Mouse (Mus musculus): Measurements from ENCODE around the gene Rcor1. TPM values are rescaled to one million over a fixed set of nuclear protein-coding genes. Genes with fewer than 3 reads are reported as not detected.

The Rcor1 gene
- polyA plus RNA-seq, 1 experiment = 12.0 TPM

DNA sequence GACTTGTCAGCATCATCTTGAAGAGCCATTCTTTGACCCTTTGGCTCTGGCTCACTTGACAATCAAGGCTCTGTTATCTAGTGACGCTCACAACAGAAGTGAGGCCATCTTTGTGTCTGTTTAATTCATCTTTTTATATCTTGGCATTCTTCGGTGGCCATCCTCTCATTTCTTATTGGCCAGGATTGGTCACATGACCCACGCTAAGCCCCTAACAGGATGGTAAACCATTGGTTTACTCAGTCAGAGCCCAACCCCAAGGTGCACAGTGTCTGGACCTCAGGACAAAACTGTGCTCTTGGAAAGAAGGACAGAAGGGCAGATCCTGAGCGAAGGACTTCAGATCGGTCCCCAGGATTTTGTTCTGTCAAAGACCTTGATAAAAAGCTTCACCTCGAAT, 113.4 kb downstream of the Rcor1 start:
- WGBS = 84% methylated on average over 6 of the region's 6 CpGs
- TF ChIP-seq POLR2A (IDR thresholded peaks at IDR 0.05; ENCODE audit: borderline replicate concordance, extremely low read depth, low read depth, low read length) = no peak
- no peak for DNase-seq
- Histone ChIP-seq H3K4me1 (ENCODE audit: control insufficient read depth, insufficient read depth, low read length) (no peaks in the 10 kb centered on the region), H3K4me3 (replicated peaks; ENCODE audit: extremely low read depth, low read depth, low read length) (no peak overlapping the region)

DNA sequence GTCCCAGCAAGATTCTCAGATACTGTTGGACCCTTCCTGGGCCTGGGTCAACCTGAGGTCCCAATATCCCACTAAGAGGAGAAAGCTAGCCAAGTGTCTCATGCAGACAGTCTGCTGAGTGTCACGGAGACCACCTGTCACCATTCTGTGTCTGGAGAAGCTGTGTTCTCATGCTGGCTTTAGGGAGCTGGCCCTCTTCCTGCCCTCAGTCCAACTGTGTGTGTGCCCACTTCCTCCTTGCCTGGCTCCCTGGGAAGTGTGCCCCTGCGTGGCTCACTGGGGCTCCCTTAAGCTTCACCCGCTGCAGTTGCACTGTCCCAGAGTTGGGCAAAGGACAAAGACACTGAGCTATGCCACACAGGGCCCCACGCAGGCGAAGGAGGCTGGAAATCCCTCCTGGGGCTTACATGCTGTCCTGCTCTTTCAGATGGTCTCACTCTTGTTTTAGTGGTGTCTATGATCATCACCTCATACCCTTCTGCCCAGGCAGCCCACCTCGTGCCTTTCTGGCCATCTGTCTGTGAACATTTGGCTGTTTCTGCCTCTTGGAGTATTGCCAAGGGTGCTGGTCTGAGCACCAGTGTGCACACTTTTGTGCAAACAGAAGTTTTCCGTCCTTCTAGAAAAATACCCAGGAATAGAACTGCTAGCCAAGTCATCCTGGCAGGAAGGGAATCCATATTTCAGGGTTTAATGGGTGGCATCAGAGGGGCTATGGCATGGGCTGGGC, 114.0 kb downstream of the Rcor1 start:
- Histone ChIP-seq H3K4me3 (replicated peaks; ENCODE audit: extremely low read depth, low read depth, low read length) (no peak overlapping the region), H3K4me1 (ENCODE audit: control insufficient read depth, insufficient read depth, low read length) (no peaks in the 10 kb centered on the region)
- DNase-seq = no peak
- 64% methylated on average over 7 of the region's 7 CpGs for WGBS
- TF ChIP-seq CTCF (IDR thresholded peaks at IDR 0.05; ENCODE audit: insufficient read depth, low read length) (no peak), POLR2A (IDR thresholded peaks at IDR 0.05; ENCODE audit: borderline replicate concordance, extremely low read depth, low read depth, low read length) (no peak)

DNA sequence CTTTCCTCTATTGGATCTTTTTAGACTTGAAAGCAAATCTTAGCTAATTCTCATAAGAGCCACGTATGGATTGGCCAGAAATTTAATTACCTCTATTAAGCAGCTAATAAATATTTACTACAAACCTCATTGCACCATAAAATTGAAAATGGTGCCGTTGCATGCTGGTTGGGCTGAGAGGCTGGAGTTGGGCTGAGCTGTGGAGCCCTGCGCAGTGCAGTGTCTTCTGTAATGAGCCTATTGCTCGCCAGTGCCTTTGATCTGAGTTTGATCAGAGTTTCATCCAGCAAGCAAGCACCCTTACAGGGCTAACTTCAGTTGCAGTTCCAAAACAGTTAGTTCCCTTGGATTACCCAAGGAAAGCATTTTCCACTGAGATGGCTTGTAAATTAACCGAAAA, 114.8 kb downstream of the Rcor1 start:
- H3K4me3 ChIP-seq (replicated peaks; ENCODE audit: extremely low read depth, low read depth, low read length) = no peak overlapping the region
- no peaks in the 10 kb centered on the region for H3K4me1 ChIP-seq (ENCODE audit: control insufficient read depth, insufficient read depth, low read length)
- WGBS = 72% methylated on average over 5 of the region's 5 CpGs
- no peak for DNase-seq
- TF ChIP-seq CTCF (IDR thresholded peaks at IDR 0.05; ENCODE audit: insufficient read depth, low read length) = no peak
- TF ChIP-seq POLR2A (IDR thresholded peaks at IDR 0.05; ENCODE audit: borderline replicate concordance, extremely low read depth, low read depth, low read length) = no peak

DNA sequence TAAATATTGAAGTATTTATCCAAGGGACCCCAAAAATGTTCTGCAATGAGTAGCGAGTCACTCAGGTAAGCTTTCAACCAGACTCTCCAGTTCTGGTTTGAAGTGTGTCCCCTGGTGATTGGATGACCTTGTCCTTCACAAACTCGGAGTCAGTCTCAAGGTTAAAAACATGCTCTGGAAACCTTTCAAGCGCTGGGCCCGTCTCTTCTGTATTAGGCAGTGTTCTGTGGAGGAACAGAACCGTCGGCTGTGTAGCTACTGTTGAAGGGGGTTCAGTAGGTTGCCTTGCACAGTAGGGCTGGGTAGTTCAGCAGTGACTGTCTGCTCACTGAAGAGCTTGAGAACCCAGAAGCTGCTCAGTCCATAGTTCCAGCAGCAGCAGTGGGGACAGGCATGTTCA, 115.5 kb downstream of the Rcor1 start:
- TF ChIP-seq CTCF (IDR thresholded peaks at IDR 0.05; ENCODE audit: insufficient read depth, low read length) = no peak
- TF ChIP-seq POLR2A (IDR thresholded peaks at IDR 0.05; ENCODE audit: borderline replicate concordance, extremely low read depth, low read depth, low read length) = no peak
- WGBS = 88% methylated on average over 6 of the region's 6 CpGs
- H3K4me1 ChIP-seq (ENCODE audit: control insufficient read depth, insufficient read depth, low read length) = no peaks in the 10 kb centered on the region
- DNase-seq = no peak
- H3K4me3 ChIP-seq (replicated peaks; ENCODE audit: extremely low read depth, low read depth, low read length) = no peak overlapping the region

DNA sequence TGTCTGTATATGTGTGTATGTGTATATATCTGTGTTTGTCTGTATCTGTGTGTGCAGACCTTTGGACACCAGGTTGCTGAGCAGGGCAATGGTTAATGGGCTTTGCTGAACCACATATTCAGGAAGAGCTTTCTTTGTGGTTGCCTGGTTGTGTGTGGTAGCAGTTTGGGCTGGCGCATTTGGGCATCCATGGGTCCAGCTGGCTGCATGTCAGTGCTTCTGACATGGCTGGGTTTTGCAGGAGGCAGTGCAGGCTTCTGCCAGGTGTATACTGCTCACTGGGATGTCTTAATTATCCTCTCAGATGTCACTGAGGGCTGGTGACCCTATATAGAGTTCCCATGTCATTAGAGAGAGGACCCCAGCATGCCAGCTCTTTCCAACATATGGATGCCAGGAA, 116.6 kb downstream of the Rcor1 start:
- WGBS = 94% methylated on average over 1 of the region's 1 CpGs
- Histone ChIP-seq H3K4me1 (ENCODE audit: control insufficient read depth, insufficient read depth, low read length) (no peaks in the 10 kb centered on the region), H3K4me3 (replicated peaks; ENCODE audit: extremely low read depth, low read depth, low read length) (no peak overlapping the region)
- no peak for TF ChIP-seq CTCF (IDR thresholded peaks at IDR 0.05; ENCODE audit: insufficient read depth, low read length)
- no peak for TF ChIP-seq POLR2A (IDR thresholded peaks at IDR 0.05; ENCODE audit: borderline replicate concordance, extremely low read depth, low read depth, low read length)
- DNase-seq = no peak

DNA sequence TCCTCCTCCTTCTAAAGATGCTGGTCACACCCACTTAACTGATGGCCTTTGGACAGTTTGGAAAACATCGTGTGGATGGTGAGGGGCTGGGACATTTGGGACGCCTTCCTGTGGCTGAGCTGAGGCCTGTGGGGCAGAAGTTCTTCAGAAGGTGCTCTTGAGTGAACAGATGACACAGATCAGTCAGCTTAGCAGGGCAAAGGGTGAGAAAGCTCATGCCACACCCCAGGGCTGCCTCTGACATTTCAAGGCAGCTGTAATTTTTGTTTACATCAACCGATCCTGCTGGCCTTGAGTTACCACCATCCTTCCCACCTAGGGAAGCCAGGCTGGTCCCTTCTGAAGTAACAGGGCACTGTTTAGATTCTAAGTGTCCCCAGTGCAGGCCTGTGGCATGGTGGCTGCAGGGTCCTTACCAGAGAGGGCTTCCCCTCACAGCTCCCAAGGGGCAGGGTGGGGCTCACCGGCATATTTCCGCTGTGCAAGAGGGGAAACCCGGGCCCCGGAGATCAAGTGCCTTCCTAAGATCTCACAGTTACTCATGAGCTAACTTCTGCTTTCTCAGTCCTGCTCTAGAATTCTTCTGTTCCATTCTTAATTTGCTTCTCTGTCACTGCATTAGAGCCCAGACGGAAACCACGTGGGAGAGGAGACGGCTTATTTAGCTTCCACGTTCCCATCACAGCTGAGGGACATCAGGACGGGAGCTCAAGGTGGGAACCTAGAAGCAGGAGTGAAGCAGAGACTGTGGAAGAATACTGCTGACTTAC, 120.7 kb downstream of the Rcor1 start:
- no peak overlapping the region for H3K4me3 ChIP-seq (replicated peaks; ENCODE audit: extremely low read depth, low read depth, low read length)
- DNase-seq = no peak
- TF ChIP-seq CTCF (IDR thresholded peaks at IDR 0.05; ENCODE audit: insufficient read depth, low read length) (no peak), POLR2A (IDR thresholded peaks at IDR 0.05; ENCODE audit: borderline replicate concordance, extremely low read depth, low read depth, low read length) (no peak)
- peaks cover 7% of the 10 kb centered on the region for H3K4me1 ChIP-seq (ENCODE audit: control insufficient read depth, insufficient read depth, low read length)
- 30% methylated on average over 12 of the region's 12 CpGs for WGBS

DNA sequence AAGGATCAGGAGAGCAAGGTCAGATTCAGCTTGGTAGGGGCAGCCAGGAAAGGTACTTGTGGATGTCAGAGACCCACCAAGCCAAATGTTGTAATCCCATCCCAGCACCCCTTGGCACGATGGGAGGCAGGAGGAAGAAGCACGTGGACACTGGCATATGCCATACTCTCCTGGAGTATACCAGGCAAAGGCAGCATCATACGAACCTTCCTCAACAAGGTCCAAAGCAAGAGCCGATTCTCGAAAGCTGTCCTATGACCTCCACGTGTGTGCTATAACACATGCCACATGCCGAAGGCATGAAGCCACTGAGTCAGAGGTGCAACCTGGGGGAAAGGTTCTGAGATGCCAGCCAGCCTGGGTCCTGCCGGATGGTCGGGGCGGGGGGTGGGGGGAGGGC, 121.7 kb downstream of the Rcor1 start:
- WGBS = 90% methylated on average over 10 of the region's 10 CpGs
- H3K4me3 ChIP-seq (replicated peaks; ENCODE audit: extremely low read depth, low read depth, low read length) = no peak overlapping the region
- DNase-seq = no peak
- TF ChIP-seq POLR2A (IDR thresholded peaks at IDR 0.05; ENCODE audit: borderline replicate concordance, extremely low read depth, low read depth, low read length) (no peak), CTCF (IDR thresholded peaks at IDR 0.05; ENCODE audit: insufficient read depth, low read length) (no peak)
- peaks cover 7% of the 10 kb centered on the region for H3K4me1 ChIP-seq (ENCODE audit: control insufficient read depth, insufficient read depth, low read length)

DNA sequence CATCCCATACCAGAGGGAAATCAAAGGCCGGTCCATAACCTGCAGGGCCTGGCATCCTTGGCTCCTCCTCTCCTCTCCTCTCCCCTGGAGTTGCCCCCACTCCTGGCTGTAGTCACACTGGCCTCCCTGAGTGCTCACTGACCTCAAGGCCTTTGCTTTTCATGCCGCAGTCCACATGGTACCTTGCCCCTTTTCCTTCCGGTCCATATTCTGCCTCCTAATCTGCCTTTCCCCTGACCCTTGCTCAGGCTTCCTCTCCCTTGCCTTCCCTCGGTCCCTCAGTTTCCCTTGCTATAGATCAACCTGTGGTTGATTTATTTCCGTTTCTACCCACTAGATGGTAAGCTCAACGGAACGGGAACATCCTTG, 122.8 kb downstream of the Rcor1 start:
- Histone ChIP-seq H3K4me1 (ENCODE audit: control insufficient read depth, insufficient read depth, low read length) (peaks cover 7% of the 10 kb centered on the region), H3K4me3 (replicated peaks; ENCODE audit: extremely low read depth, low read depth, low read length) (no peak overlapping the region)
- 29% methylated on average over 7 of the region's 7 CpGs for WGBS
- TF ChIP-seq CTCF (IDR thresholded peaks at IDR 0.05; ENCODE audit: insufficient read depth, low read length) (no peak), POLR2A (IDR thresholded peaks at IDR 0.05; ENCODE audit: borderline replicate concordance, extremely low read depth, low read depth, low read length) (no peak)
- no peak for DNase-seq

DNA sequence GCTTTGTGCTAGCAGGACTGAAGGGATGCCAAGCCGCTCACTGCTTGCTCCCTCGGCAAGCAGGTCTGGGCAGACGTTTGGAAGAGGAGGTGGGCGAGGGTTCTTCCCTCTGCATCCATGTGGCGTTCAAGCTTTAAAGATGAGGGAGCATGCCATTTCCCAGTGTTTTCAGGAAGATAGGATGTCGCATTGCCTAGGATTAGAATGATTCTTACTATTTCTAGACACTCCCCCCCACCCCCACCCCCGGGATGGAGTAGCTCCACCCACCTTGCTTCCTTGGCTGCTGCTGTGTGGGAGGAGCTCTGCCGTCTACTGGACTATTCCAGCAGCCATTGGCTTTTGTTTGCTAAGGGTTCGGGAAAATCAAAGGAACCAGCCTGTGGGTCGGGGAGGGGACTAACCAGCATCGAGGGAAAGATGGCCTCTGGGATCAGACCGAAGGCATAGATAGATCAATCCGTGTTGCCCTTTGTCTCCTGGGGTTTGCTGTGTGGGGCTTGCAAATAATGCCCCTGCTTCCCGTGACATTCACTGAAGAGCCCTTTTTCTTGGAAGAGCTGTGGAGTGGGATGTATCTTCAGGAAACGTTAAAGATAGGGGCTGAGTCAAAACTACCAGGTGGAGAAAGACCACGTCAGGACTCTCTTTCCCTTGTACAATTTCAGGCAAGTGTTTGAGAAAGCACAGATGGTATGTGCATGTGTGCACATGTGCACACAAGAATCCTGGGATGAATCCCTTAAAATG, 123.3 kb downstream of the Rcor1 start:
- TF ChIP-seq POLR2A (IDR thresholded peaks at IDR 0.05; ENCODE audit: borderline replicate concordance, extremely low read depth, low read depth, low read length) = no peak
- TF ChIP-seq CTCF (IDR thresholded peaks at IDR 0.05; ENCODE audit: insufficient read depth, low read length) = no peak
- DNase-seq = no peak
- H3K4me1 ChIP-seq (ENCODE audit: control insufficient read depth, insufficient read depth, low read length) = peaks cover 7% of the 10 kb centered on the region
- no peak overlapping the region for H3K4me3 ChIP-seq (replicated peaks; ENCODE audit: extremely low read depth, low read depth, low read length)
- WGBS = 12% methylated on average over 16 of the region's 16 CpGs
